Mouse (Mus musculus) cerebellum, adult 2 months (tissue): ENCODE data around the gene Iqcf4. TPM values are rescaled to one million over a fixed set of nuclear protein-coding genes. Genes with fewer than 3 reads are reported as not detected.

Experiments
- DNase-seq, 2 experiments: peaks; one replicate each; pipeline ENCODE4 v3.0.0; 2021
- H3K27ac ChIP-seq: fragments of 200-500 bp; 2 replicates; pipeline ENCODE4 v1.5.1; 2012; ENCODE audit warnings: low read length, control low read depth, inconsistent platforms; ENCODE audit not compliant: insufficient read depth
- H3K27me3 ChIP-seq: fragments of 200-500 bp; 2 replicates; pipeline ENCODE4 v1.6.1; 2012; ENCODE audit warnings: inconsistent platforms, mild to moderate bottlenecking, low read length, moderate library complexity; ENCODE audit not compliant: control insufficient read depth, insufficient read depth
- H3K4me1 ChIP-seq: fragments of 200-500 bp; 2 replicates; pipeline ENCODE4 v1.6.1; 2011; ENCODE audit warnings: low read length; ENCODE audit not compliant: control insufficient read depth, insufficient read depth
- H3K4me3 ChIP-seq: fragments of 200-500 bp; replicated peaks from 2 replicates; pipeline ENCODE3; 2011; ENCODE audit warnings: mild to moderate bottlenecking, low read depth, low read length, control low read depth; ENCODE audit not compliant: insufficient read depth
- CTCF ChIP-seq: fragments of 200-500 bp; IDR thresholded peaks from 2 replicates; pipeline ENCODE4 v1.5.1; 2011; ENCODE audit warnings: low read depth, mild to moderate bottlenecking, control low read depth, low read length, moderate library complexity, borderline replicate concordance; ENCODE audit not compliant: insufficient read depth
- POLR2A ChIP-seq: fragments of 200-500 bp; IDR thresholded peaks from 2 replicates; pipeline ENCODE4 v1.6.1; 2011; ENCODE audit warnings: low read length, control low read depth, borderline replicate concordance; ENCODE audit not compliant: insufficient read depth
- WGBS: fragments of 180-500 bp; shearing (Covaris S2); methylation state at CpG from one replicate; pipeline ENCODE4 v1.1.7; 2018; 5-methylcytosine and 5-hydroxymethylcytosine counted together
- polyA plus RNA-seq: library from polyadenylated mRNA; depleted of rRNA; stranded (reverse); fragments of >200 nt; gene quantifications from 2 replicates; pipeline ENCODE4 v1.2.3, GENCODE M21; 2012; rRNA removed

The Iqcf4 gene
- polyA plus RNA-seq, 1 experiment, result not detected

DNA sequence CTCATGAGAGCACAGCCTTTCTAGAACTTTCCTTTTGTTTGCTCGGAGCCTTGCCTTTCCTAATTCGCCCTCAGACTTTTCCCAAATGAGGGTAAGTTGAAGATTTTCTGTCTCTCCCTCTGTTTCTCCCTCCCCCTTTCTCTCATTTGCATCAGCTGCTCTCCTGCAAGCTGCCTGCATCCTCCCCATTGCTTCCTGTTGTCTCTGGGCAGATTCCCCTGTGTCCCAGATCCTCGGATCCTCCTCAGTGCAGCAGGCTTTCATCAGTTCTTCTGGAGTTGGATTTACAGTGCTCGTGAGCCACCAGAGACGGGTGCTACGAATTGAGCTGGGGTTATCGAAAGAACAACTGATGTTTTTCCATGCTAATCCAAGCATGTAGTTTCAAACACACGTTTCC is 6.8 kb downstream of the Iqcf4 start:
- no peaks in the 10 kb centered on the region for H3K27me3 ChIP-seq
- 70% methylated on average over 8 of the region's 8 CpGs for WGBS
- DNase-seq, result no peak
- no peaks in the 10 kb centered on the region for H3K4me1 ChIP-seq
- TF ChIP-seq POLR2A, result no peak
- TF ChIP-seq CTCF, result no peak
- no peak overlapping the region for H3K27ac ChIP-seq
- H3K4me3 ChIP-seq, result no peak overlapping the region

- Histone ChIP-seq H3K4me3 (no peak overlapping the region), H3K27me3 (no peaks in the 10 kb centered on the region), H3K4me1 (no peaks in the 10 kb centered on the region), H3K27ac (no peak overlapping the region)
- TF ChIP-seq CTCF, result no peak
- TF ChIP-seq POLR2A, result no peak
- no peak for DNase-seq
- WGBS, result 66% methylated on average over 11 of the region's 11 CpGs
Measured at GRCm38 (mm10) chr9:106562291-106562690, 8.5 kb downstream of the Iqcf4 start.

- no peak for TF ChIP-seq POLR2A
- TF ChIP-seq CTCF, result no peak
- DNase-seq, result no peak
- no peak within 1 kb of the TSS for H3K4me3 ChIP-seq
- no peaks in the 10 kb centered on the region for H3K27me3 ChIP-seq
- no peaks in the 10 kb centered on the region for H3K4me1 ChIP-seq
- H3K27ac ChIP-seq, result no peak within 1 kb of the TSS
- 93% methylated on average over 5 of the region's 5 CpGs for WGBS
Measured at GRCm38 (mm10) chr9:106561531-106561930, 9.3 kb downstream of the Iqcf4 start, which contains the start of gene Iqcf3. TSS of gene Iqcf3 (minus strand) at chr9:106561631.

DNA sequence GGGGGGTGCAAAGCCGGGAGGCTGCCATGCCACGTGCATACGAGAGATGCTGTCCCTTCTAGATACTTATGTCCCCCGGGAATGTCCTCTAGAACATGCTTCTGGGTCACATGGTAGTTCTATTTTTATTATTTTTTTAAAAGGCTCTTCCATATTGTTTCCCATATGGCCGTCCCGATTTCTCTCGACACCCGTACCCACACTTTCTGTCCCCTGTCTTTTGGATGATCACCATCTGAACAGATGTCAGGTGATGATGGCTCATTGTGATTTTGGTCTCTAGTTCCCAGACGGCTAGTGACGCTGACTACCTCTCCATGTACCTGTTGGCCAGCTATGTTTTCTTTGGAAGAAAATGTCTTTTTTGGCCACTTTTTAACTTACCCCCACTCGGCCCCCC is 35.8 kb downstream of the Iqcf4 start:
- Histone ChIP-seq H3K27ac (no peak overlapping the region), H3K27me3 (no peaks in the 10 kb centered on the region), H3K4me1 (no peaks in the 10 kb centered on the region), H3K4me3 (no peak overlapping the region)
- 69% methylated on average over 11 of the region's 11 CpGs for WGBS
- no peak for TF ChIP-seq CTCF
- TF ChIP-seq POLR2A, result no peak
- DNase-seq, result no peak

GRCm38 (mm10) chr9:106534296-106534695 is 36.5 kb downstream of the Iqcf4 start:
- H3K27me3 ChIP-seq, result no peaks in the 10 kb centered on the region
- TF ChIP-seq CTCF (no peak), POLR2A (no peak)
- H3K4me1 ChIP-seq, result no peaks in the 10 kb centered on the region
- 89% methylated on average over 7 of the region's 7 CpGs for WGBS
- DNase-seq, result no peak
- no peak overlapping the region for H3K4me3 ChIP-seq
- no peak overlapping the region for H3K27ac ChIP-seq

- WGBS, result 16% methylated on average over 3 of the region's 3 CpGs
- no peak overlapping the region for H3K4me3 ChIP-seq
- no peak for DNase-seq
Measured at GRCm38 (mm10) chr9:106531833-106532232, 39.0 kb downstream of the Iqcf4 start.

DNA sequence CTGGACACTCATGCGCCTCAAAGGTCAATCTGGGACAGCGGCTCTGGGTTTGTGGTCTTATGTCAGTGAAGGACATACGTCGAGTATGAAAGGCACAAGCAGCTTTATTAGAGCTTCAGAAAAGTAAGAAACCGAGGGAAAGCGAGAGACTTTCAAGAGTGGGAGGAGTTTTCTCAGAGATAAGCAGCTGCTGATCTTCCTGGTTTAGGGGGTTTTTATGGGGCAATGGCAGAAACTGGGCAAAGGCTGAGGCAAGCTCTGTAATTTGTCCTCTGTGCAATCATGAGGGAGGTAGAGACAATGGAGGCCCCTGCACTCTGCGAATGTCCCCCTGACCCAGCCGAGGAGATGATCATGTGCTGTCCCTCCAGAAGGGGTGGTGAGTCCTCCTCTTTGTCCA is 50.9 kb downstream of the Iqcf4 start:
- Histone ChIP-seq H3K4me1 (no peaks in the 10 kb centered on the region), H3K27me3 (no peaks in the 10 kb centered on the region), H3K4me3 (no peak overlapping the region), H3K27ac (no peak overlapping the region)
- TF ChIP-seq POLR2A (no peak), CTCF (no peak)
- 79% methylated on average over 8 of the region's 8 CpGs for WGBS
- DNase-seq, result no peak

More at GRCm38 (mm10) chr9:106531833-106532232, 39.0 kb downstream of the Iqcf4 start:
- H3K4me1 ChIP-seq, result no peaks in the 10 kb centered on the region
- TF ChIP-seq POLR2A (no peak), CTCF (peak; percentile 73)
- no peaks in the 10 kb centered on the region for H3K27me3 ChIP-seq
- no peak overlapping the region for H3K27ac ChIP-seq

GRCm38 (mm10) chr9:106519433-106519832 is 51.4 kb downstream of the Iqcf4 start:
- Histone ChIP-seq H3K27me3 (no peaks in the 10 kb centered on the region), H3K27ac (no peak overlapping the region), H3K4me3 (no peak overlapping the region), H3K4me1 (no peaks in the 10 kb centered on the region)
- 82% methylated on average over 2 of the region's 2 CpGs for WGBS
- DNase-seq, result no peak
- no peak for TF ChIP-seq POLR2A
- no peak for TF ChIP-seq CTCF

Other genes starting within 250 kb of the Iqcf4 start
- gene Dusp7, start 202.4 kb downstream of the Iqcf4 start, polyA plus RNA-seq, result 46.4 and 49.6 TPM in 2 replicates
- gene Rpl29, start 141.5 kb downstream of the Iqcf4 start, polyA plus RNA-seq, result 435 and 475 TPM in 2 replicates
- 16.2 and 16.4 TPM in 2 replicates for gene Acy1, start 132.7 kb downstream of the Iqcf4 start, polyA plus RNA-seq
- 59.7 and 68.5 TPM in 2 replicates for gene Abhd14b, start 123.5 kb downstream of the Iqcf4 start, polyA plus RNA-seq
- 49.7 and 51.5 TPM in 2 replicates for gene Abhd14a, start 123.3 kb downstream of the Iqcf4 start, polyA plus RNA-seq
- 515 and 572 TPM in 2 replicates for gene Pcbp4, start 117.7 kb downstream of the Iqcf4 start, polyA plus RNA-seq
- gene Gpr62, start 105.1 kb downstream of the Iqcf4 start, polyA plus RNA-seq, result 27.9 and 30.7 TPM in 2 replicates
- gene Rrp9, start 95.0 kb downstream of the Iqcf4 start, polyA plus RNA-seq, result 42.5 and 43.7 TPM in 2 replicates
- 6.9 and 9.7 TPM in 2 replicates for gene Parp3, start 94.0 kb downstream of the Iqcf4 start, polyA plus RNA-seq
- gene Iqcf1, start 71.0 kb downstream of the Iqcf4 start, polyA plus RNA-seq, result not detected in 2 replicates
- gene Iqcf5, start 56.4 kb downstream of the Iqcf4 start, polyA plus RNA-seq, result not detected in 2 replicates
- not detected in 2 replicates for gene Iqcf3, start 9.4 kb downstream of the Iqcf4 start, polyA plus RNA-seq
- gene Iqcf6, start 55.6 kb upstream of the Iqcf4 start, polyA plus RNA-seq, result not detected in 2 replicates
- 17.1 and 20.5 TPM in 2 replicates for gene Grm2, start 85.1 kb upstream of the Iqcf4 start, polyA plus RNA-seq
- gene Tex264, start 114.9 kb upstream of the Iqcf4 start, polyA plus RNA-seq, result 96.5 and 102 TPM in 2 replicates
- gene Rad54l2, start 218.2 kb upstream of the Iqcf4 start, polyA plus RNA-seq, result 10.7 and 12.3 TPM in 2 replicates